Mouse (Mus musculus): ENCODE data around the gene Shkbp1.

Gene Shkbp1

GRCm38 (mm10) chr7:27366082-27366844, 10.4 kb upstream of the Shkbp1 start:
- 39% methylated on average over 21 of the region's 21 CpGs for WGBS

DNA sequence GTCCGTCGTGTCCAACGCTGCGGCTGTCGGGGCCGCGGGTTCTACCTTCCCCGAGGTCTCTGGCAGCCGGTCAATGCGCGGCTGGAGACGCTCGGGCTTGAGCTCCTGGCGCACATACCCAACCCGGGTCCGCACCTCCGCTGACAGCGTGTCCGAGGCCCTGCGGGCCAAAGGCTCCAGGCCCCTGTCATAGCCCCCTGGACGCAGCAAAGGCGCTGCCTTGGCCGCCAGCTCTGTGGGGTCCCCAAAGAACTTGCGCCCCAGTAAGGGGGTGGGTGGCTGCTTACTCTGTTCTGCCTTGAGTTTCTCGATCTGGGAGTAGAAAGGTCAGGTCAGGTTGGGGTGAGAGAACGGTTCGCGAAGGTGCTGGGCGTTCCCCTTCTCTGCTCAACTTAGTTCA, 8.6 kb upstream of the Shkbp1 start:
- WGBS: 41% methylated on average over 29 of the region's 29 CpGs

DNA sequence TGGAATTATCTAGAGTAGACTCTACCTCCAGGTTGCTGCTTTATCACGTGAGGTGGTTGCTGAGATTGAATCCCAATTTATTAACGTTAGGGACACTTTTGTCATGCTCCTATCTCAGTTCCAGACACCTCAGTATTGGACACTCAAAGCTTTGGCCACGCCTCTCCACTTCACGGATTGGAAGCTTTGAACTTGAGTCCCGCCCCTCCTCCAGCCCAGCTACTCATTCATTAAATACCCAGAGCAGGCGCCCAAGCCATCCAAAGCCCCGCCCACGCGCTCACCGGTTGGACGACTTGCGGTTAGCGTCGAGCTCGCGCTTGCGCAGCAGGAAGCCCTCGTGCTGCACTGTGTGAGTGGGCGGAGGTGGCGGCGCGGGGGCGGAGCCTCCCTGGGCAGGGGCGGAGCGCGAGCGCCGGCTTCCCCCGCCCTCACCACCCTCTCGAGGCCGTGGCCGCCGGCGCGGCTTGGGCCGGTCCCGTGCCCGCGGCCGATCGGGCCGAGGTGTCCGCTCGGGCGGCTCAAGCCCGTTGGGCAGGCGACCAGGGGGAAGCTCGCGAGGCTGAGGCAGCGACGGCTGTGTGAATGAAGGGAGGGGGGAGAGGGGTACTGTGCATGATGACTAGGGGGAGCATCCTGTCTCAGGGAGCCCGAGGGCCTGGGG, 5.6 kb upstream of the Shkbp1 start:
- WGBS: 1% methylated on average over 52 of the region's 52 CpGs

DNA sequence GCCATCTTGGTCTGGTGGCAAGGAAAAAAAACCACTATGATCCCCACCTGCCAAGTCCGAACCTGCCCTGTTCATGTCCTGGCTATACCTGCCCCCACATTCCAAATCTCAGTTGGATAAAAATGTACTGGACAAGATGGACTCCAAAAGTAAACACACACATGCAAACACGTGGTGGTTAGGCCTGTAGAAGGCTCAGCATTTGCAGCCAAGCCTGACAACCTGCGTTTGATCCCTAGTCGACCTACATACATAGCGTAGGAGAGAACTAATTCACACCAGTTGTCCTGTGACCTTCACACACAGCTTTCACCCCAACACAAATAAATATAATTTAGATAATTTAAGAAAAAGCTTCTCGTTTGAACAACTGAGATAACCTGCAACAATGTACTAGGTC, 4.9 kb upstream of the Shkbp1 start:
- 64% methylated on average over 6 of the region's 6 CpGs for WGBS

DNA sequence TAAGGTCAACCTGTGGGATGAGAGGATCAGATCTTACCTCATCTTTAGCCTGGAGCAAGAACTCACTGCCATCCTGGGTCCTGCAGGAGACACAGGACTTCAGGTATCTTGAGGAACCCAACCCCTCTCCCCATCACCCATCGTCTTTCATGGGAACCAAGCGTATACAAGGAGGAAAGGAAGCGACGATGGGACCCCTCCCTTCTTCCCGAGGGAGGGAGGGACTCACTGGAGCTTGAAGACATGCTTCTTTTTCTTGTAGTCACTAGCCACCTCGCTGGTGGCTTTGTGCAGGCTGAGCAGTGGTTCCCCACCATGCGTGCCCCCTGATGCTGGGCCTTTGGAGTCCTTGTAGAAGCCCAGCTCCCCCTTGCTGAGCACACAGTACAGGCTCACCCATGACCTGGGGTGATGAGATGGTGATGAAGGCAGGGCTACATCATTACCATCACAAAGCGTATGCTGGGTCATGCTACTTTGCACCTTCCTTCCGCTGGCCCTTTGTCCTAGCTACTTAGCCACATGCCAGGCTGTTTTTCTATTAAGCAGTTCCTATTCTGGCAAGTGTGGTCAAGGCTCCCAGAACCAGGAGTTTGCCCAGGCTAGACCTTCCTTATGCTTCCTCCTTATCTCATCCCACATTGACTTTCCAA, 4.0 kb upstream of the Shkbp1 start:
- 92% methylated on average over 9 of the region's 9 CpGs for WGBS

GRCm38 (mm10) chr7:27359162-27359561, 3.3 kb upstream of the Shkbp1 start:
- WGBS: 68% methylated on average over 2 of the region's 2 CpGs

GRCm38 (mm10) chr7:27357595-27357978, 1.8 kb upstream of the Shkbp1 start:
- 35% methylated on average over 3 of the region's 3 CpGs for WGBS

DNA sequence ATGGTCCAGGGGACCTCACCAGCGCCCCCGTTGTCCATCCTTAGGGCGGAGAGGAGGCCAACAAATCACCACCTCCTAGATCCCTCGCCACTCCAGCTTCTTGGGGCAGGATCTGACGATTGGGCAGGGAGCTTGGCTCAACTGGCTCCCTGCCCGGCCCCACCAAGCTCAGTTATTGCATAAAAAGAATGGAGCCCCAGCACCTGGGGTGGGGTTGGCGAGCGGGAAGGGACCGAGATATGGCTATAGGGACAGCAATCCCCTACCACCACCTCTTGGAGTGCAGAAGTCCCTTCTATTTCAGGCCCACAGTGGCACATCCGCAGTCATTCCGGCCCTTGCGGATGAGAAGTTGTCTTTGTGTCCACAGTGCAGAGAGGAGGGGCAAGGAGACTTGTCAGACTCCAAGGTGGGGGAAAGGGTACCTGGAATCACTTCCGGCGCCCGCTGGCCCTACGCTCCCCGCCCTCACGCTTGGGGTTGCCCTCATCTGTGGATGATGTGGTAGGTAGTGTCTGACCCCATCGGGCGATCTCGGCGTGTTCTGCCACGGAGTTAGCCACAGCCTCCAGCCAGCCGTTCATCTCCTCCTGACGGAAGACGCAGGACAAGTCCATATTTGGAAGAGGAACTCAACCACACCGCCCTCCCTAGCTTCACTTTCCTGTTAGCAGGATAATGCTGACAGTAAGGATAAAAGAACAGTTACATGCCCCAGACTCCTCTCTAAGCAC, 1.2 kb upstream of the Shkbp1 start, which contains the start of gene Gm20479:
TSS of gene Gm20479 (minus strand) at position 559 of the 734 bp plus-strand sequence.
- 32% methylated on average over 27 of the region's 27 CpGs for WGBS

DNA sequence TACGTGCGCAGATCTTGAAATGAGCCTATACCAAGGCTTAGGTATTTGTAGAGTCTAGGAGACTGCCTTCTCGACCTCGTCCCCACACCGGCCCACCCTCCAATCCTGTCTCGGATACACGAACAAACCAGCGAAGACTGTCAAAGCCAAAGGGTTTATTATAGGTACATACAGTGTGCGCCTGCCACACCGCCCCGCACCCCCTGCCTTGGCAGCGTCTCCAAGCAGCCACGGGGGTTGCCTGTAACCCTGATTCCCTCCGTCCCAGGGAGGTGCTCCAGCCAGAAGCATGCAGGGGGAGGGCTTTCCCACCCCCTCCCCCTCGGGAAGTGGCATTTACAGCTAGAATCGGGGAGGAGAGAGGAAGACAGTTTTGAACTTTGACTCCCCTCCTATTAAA, 429 bp upstream of the Shkbp1 start:
- WGBS: 3% methylated on average over 16 of the region's 16 CpGs

DNA sequence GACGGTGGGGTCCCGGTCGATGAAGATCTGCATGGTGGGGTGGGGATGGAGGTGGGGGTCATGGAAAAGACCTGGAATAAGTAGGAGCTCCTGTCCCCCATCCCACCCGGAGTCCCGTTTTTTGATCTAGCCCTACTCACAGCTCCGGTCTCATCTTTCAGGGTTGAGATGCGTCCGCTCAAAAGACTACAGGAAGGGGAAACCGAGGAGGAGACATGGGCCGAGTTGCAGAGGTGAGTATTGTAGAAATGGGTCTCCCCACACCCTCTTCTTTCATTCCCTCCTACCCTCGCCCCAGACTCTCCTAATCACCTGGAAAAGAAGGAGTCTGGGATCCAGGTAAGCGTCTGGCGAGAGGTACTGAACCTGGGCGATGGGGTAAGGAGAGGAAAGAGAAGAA, 558 bp downstream of the Shkbp1 start:
- 13% methylated on average over 14 of the region's 14 CpGs for WGBS

- WGBS: 45% methylated on average over 4 of the region's 4 CpGs
Measured at GRCm38 (mm10) chr7:27354783-27355182, 1.0 kb downstream of the Shkbp1 start.

DNA sequence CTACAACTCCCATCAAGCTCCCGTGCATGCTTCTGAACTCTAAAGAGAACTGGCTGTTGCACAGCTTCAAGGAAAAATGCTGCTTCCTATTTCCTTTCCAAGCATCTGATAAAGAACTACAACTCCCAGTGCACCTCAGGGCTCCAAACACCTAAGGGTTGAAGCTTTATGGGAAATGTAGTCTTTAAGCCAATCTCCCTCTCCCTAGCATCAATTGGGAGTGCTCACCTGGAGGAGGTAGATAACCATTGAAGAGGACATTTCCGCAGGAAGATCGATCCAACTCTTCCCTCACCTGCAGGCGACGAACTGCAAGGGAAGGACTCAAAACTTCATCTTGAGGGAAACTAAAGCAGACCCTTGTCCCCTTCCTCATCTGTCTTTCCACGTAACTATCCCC, 1.7 kb downstream of the Shkbp1 start:
- 45% methylated on average over 6 of the region's 6 CpGs for WGBS

DNA sequence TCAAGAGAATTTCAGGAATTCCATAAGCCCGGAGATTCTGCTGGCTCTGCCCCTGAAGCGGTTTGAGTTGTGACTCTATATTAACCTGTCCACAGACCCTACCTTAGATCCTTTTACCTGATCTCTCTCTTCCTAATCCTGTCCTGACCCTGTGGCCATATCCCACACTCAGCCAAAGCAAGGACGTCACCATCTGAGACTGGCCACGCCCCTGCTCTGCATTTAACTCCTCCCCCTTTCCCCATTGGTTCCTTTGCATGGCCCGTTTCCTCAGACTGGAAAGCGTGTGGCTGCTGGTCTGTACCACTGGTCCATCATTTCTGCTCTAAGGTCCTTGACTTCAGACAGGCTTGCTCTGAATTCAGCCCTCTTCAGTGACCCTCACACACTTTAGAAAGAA, 10.4 kb downstream of the Shkbp1 start:
- 56% methylated on average over 6 of the region's 6 CpGs for WGBS

DNA sequence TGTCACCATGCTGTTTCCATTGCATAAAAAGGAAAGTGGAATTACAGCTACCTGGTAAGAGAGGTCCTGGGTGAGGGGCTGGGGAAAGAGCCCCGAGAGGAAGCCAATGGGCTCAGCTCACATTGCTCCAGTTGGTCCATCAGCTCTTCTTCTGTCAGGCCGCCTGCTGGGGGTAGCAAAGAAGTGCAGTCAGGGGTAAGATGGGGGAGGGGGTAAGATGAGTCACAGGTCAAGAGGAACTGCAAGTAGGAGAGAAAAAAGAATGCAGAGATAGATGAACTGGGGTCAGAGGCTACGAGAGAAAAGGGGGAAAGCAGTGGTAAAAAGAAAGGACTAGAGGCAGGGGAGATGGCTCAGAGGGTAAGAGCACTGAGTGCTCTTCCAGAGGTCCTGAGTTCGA, 13.2 kb downstream of the Shkbp1 start:
- 68% methylated on average over 4 of the region's 4 CpGs for WGBS

- WGBS: 15% methylated on average over 7 of the region's 7 CpGs
Measured at GRCm38 (mm10) chr7:27339519-27339918, 16.3 kb downstream of the Shkbp1 start.

GRCm38 (mm10) chr7:27339114-27339513, 16.7 kb downstream of the Shkbp1 start:
- WGBS: 41% methylated on average over 4 of the region's 4 CpGs

GRCm38 (mm10) chr7:27337175-27337853, 18.5 kb downstream of the Shkbp1 start, which contains the start of gene Ltbp4:
Gene Ltbp4, minus strand, starts transcription at chr7:27337692.
- WGBS: 21% methylated on average over 36 of the region's 36 CpGs

DNA sequence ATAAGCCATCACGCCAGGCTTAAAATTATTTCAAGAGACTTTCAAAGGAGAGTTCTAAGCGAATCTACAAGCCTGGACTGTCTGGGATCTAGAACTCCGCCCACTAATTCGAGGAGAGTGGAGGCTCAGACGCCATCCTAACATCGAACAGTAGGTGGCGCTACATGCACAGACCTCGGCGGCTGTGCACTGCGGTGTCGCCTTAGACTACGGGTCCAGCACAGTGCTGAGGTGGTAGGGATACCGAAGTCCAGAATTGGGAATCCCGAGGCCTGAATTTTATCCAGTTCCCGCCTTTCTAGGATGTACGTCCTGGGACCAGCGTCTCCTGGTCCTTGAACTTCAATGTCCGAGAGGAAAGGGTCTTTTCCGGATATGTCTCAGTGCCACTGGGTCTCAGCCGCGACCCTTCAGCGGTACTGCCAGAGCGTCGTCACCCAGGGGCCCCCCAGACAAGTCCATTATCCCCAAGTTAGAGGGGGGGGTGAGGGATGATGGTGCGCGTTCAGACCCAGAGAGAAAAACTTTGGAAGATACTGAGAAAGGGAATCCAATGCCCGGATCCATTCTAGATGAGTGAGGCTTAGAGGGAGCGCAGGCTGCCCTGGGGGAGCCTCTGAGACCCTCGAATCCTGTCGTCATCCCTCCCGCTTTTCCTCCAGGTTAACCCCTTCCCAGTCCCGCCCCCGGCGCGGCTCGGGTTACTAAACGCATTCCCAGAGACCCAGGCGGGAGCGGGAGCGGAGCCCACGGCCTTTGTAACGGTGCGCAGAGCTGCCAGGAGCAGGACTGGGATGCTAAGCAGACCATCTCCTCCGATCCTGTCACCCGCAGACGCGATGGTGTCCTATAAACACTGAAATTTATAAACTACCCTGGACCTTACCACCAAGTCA, 19.6 kb downstream of the Shkbp1 start:
- WGBS: 3% methylated on average over 47 of the region's 47 CpGs

GRCm38 (mm10) chr7:27335011-27335720, 20.7 kb downstream of the Shkbp1 start:
- 63% methylated on average over 15 of the region's 15 CpGs for WGBS

GRCm38 (mm10) chr7:27334405-27334911, 21.4 kb downstream of the Shkbp1 start:
- WGBS: 26% methylated on average over 32 of the region's 32 CpGs
